Comparison of ENCODE assay signal across 8 mouse cellular contexts in the genomic region with DNA sequence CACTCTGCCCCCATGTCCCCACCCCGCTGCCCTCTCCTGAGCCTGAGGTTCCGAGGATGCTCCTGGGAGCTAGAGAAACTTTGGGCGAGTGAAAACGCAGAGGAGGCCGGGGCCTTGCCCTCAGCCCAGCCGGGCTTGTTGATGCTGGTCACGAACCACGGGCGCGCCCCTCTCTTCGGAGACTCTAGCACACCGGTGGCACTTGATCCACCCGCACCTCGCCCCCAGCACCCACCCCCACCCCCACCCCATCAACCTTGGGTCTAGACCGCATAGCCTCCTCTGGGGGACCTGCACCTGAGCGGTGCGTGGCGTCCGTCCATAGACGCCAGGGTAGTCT. TPM values are rescaled to one million over a fixed set of nuclear protein-coding genes. Genes with fewer than 3 reads are reported as not detected.
DNase-seq lines count a peak whose midpoint lies in the region; ATAC-seq and TF ChIP-seq lines count a peak whose summit lies in the region.

No protein-coding gene starts in this region.

- peak overlapping the region; percentile 96 for H3K4me2 ChIP-seq in limb, embryonic 15.5 days
- H3K4me2 ChIP-seq in stomach, embryonic 15.5 days, result peak overlapping the region; percentile 92

- TF ChIP-seq CTCF in spleen, adult 2 months (IDR thresholded peaks at IDR 0.05; ENCODE audit: extremely low read depth, insufficient read depth, insufficient read length, insufficient replicate concordance), result no peak

- peaks cover 14% of the 10 kb centered on the region for H3K4me1 ChIP-seq in spleen, adult 2 months (ENCODE audit: control insufficient read depth, insufficient read depth, insufficient read length)
- peaks cover 26% of the 10 kb centered on the region for H3K4me1 ChIP-seq in limb, embryonic 15.5 days
- H3K4me1 ChIP-seq in stomach, embryonic 15.5 days, result peaks cover 15% of the 10 kb centered on the region

- TF ChIP-seq POLR2A in spleen, adult 2 months (IDR thresholded peaks at IDR 0.05; ENCODE audit: low read depth, low read length), result no peak

- peak; percentile 58 for DNase-seq in embryo, embryonic 10 days (ENCODE audit: low spot score)
- no peak for DNase-seq in embryo, embryonic 9.5 days (ENCODE audit: extremely low spot score)
- DNase-seq in spleen, adult 2 months (ENCODE audit: low read depth in 1 of 2, low spot score in 2 of 2), result no peak
- no peak for DNase-seq in spleen, postnatal 4 days (ENCODE audit: low spot score in 2 of 2)
- DNase-seq in retina, postnatal 1 day, result no peak
- no peak for DNase-seq in right cerebral cortex, postnatal 4 days

- no peak for ATAC-seq in limb, embryonic 15.5 days (ENCODE audit: insufficient number of reproducible peaks, low FRiP score, low TSS enrichment, low read depth)
- peak; percentile 41 for ATAC-seq in stomach, embryonic 15.5 days (ENCODE audit: insufficient read depth, low FRiP score, low read depth)

- no peak overlapping the region for H3K27ac ChIP-seq in spleen, adult 2 months (ENCODE audit: insufficient read depth, low read length)
- H3K27ac ChIP-seq in limb, embryonic 15.5 days, result peak overlapping the region; percentile 72; the same call in 1 of the 2 replicates
- H3K27ac ChIP-seq in stomach, embryonic 15.5 days, result no peak overlapping the region

- no peaks in the 10 kb centered on the region for H3K9me3 ChIP-seq in limb, embryonic 15.5 days
- H3K9me3 ChIP-seq in stomach, embryonic 15.5 days, result no peaks in the 10 kb centered on the region

- peak overlapping the region; percentile 64 for H3K4me3 ChIP-seq in spleen, adult 2 months (ENCODE audit: extremely low read depth, insufficient read depth, insufficient read length)
- peak overlapping the region; percentile 71 for H3K4me3 ChIP-seq in limb, embryonic 15.5 days
- H3K4me3 ChIP-seq in stomach, embryonic 15.5 days (replicated peaks), result peak overlapping the region; percentile 62

- 3% methylated on average over 20 of the region's 20 CpGs for WGBS in spleen, adult 2 months
- under 1% methylated on average over 17 of the region's 20 CpGs for WGBS in limb, embryonic 15.5 days
- WGBS in stomach, embryonic 15.5 days, result 1% methylated on average over 20 of the region's 20 CpGs

- H3K36me3 ChIP-seq in spleen, adult 2 months (ENCODE audit: control insufficient read depth, insufficient read depth, low read length), result no peaks in the 10 kb centered on the region
- H3K36me3 ChIP-seq in limb, embryonic 15.5 days, result no peaks in the 10 kb centered on the region
- H3K36me3 ChIP-seq in stomach, embryonic 15.5 days, result no peaks in the 10 kb centered on the region

- H3K9ac ChIP-seq in limb, embryonic 15.5 days, result peak overlapping the region; percentile 85
- H3K9ac ChIP-seq in stomach, embryonic 15.5 days, result peak overlapping the region; percentile 49

- peaks cover 40% of the 10 kb centered on the region for H3K27me3 ChIP-seq in spleen, adult 2 months (ENCODE audit: control insufficient read depth, insufficient read depth, low read length)
- peaks cover 73% of the 10 kb centered on the region for H3K27me3 ChIP-seq in limb, embryonic 15.5 days
- H3K27me3 ChIP-seq in stomach, embryonic 15.5 days (replicated peaks), result peaks cover 61% of the 10 kb centered on the region

RNA-seq across cellular contexts. Expression of a gene that starts 0.7 kb away (rescaled TPM):
- 0.51 and 0.80 TPM in 2 replicates for polyA plus RNA-seq in spleen, adult 2 months (2012; rRNA removed)
- polyA plus RNA-seq in limb, embryonic 15.5 days (2015; fragmentation: Nextera tagmentation; extraction: Ambion mirVana), result 0.20 and 0.31 TPM in 2 replicates
- polyA plus RNA-seq in stomach, embryonic 15.5 days (2015; fragmentation: Nextera tagmentation; extraction: Ambion mirVana), result 0.06 and 0.12 TPM in 2 replicates

RNA-seq across cellular contexts. Expression of a gene that starts 17.8 kb away (rescaled TPM):
- 9.0 and 13.0 TPM in 2 replicates for polyA plus RNA-seq in spleen, adult 2 months (2012; rRNA removed)
- 16.6 and 18.3 TPM in 2 replicates for polyA plus RNA-seq in limb, embryonic 15.5 days (2015; fragmentation: Nextera tagmentation; extraction: Ambion mirVana)
- 20.9 and 23.9 TPM in 2 replicates for polyA plus RNA-seq in stomach, embryonic 15.5 days (2015; fragmentation: Nextera tagmentation; extraction: Ambion mirVana)

RNA-seq across cellular contexts. Expression of a gene that starts 22.4 kb away (rescaled TPM):
- 19.3 and 20.2 TPM in 2 replicates for polyA plus RNA-seq in spleen, adult 2 months (2012; rRNA removed)
- polyA plus RNA-seq in limb, embryonic 15.5 days (2015; fragmentation: Nextera tagmentation; extraction: Ambion mirVana), result 221 and 227 TPM in 2 replicates
- polyA plus RNA-seq in stomach, embryonic 15.5 days (2015; fragmentation: Nextera tagmentation; extraction: Ambion mirVana), result 197 and 236 TPM in 2 replicates
